Mouse (Mus musculus) neural tube, embryonic 13.5 days (tissue): ENCODE data around the gene Pet100. TPM values are rescaled to one million over a fixed set of nuclear protein-coding genes. Genes with fewer than 3 reads are reported as not detected.
A peak's percentile ranks its signal among the peaks of the same experiment; 100 is the strongest.
"Not testable (repeated sequence)": the region's sequence is repeated elsewhere in the genome, so short reads cannot be mapped to it uniquely, and the experiment has no call there.

ENCODE experiments used
- ATAC-seq: fragments of 200-750 bp; cut with Nextera tagmentation; 2 replicates; pipeline ENCODE4 v1.8.0; 2017; ENCODE audit warnings: low read depth, mild to moderate bottlenecking, moderate TSS enrichment, moderate library complexity
- H3K27ac ChIP-seq: fragments of 300-500 bp; sonication (generic); replicated peaks from 2 replicates; pipeline ENCODE4 v1.5.1; 2015; ENCODE audit warnings: moderate library complexity, mild to moderate bottlenecking, inconsistent platforms
- H3K27me3 ChIP-seq: fragments of 300-500 bp; sonication (generic); 2 replicates; pipeline ENCODE4 v1.6.1; 2015; ENCODE audit warnings: mild to moderate bottlenecking, inconsistent platforms
- H3K36me3 ChIP-seq: fragments of 300-500 bp; sonication (generic); 2 replicates; pipeline ENCODE4 v1.6.1; 2015; ENCODE audit warnings: mild to moderate bottlenecking, inconsistent platforms
- H3K4me1 ChIP-seq: fragments of 300-500 bp; sonication (generic); replicated peaks from 2 replicates; pipeline ENCODE4 v1.6.1; 2015; ENCODE audit warnings: inconsistent platforms
- H3K4me2 ChIP-seq: fragments of 300-500 bp; sonication (generic); 2 replicates; pipeline ENCODE4 v1.6.1; 2015; ENCODE audit warnings: inconsistent platforms, mild to moderate bottlenecking, moderate library complexity
- H3K4me3 ChIP-seq: fragments of 300-500 bp; sonication (generic); 2 replicates; pipeline ENCODE4 v1.5.1; 2015; ENCODE audit warnings: mild to moderate bottlenecking, inconsistent platforms
- H3K9ac ChIP-seq: fragments of 300-500 bp; sonication (generic); 2 replicates; pipeline ENCODE4 v1.6.1; 2015; ENCODE audit warnings: moderate library complexity, mild to moderate bottlenecking, inconsistent platforms
- H3K9me3 ChIP-seq: fragments of 300-500 bp; sonication (generic); 2 replicates; pipeline ENCODE4 v1.6.1; 2016; ENCODE audit warnings: inconsistent platforms
- WGBS: fragments of 180-500 bp; shearing (Covaris S2); methylation state at CpG from one replicate; pipeline ENCODE4 v1.1.7; 2015; 5-methylcytosine and 5-hydroxymethylcytosine counted together
- polyA plus RNA-seq: library from polyadenylated mRNA; unstranded; fragments of >200 nt; fragmentation: Nextera tagmentation; extraction: Ambion mirVana; gene quantifications from 2 replicates; pipeline ENCODE4 v1.2.1, GENCODE M21; 2015

The Pet100 gene
- polyA plus RNA-seq = 111 and 122 TPM in 2 replicates

DNA sequence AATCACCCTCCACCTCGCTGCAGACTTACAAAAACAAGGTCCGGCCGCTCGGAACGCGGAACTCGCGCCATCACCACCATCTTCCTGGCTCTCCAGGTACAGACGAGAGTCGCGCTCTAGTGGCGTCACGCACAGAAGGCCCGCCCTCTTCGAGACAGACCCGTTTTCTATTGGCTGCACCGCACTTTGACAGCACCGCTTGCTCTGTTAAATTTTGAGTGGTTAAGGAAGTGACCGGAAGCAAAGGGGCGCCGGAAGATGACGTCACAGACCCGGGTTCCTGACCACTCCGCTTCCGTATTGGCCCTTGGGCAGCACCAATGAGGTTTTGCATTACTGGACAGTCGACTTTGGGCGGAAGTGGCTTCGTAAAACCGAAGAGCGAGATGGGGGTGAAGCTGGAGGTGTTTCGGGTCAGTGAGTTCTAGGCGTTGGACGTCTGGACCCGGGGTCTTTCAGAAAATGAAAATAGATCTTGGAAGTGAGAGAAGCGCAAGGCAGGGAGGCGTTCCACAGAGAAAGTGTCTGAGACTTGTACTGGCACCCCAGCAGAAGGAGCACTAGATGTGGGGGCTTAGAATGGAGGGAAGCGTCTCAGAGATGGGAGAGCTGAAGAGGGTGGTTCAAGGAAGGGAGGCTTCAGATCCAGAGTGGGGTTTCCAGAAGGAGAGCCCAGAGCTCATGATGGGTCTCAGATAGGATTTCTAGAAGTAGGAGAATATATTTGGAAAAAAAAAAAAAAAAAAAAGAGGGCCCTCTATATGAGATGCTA, at the start of gene Pet100, which contains the start of gene Xab2:
TSS of gene Pet100 (plus strand) at position 350 of the 772 bp plus-strand sequence.
TSS of gene Xab2 (minus strand) at position 118 of the 772 bp plus-strand sequence.
- no peak within 1 kb of the TSS for H3K27ac ChIP-seq
- WGBS = under 1% methylated on average over 37 of the region's 37 CpGs
- peak within 1 kb of the TSS; percentile 85 for H3K9ac ChIP-seq
- H3K4me3 ChIP-seq = peak within 1 kb of the TSS; percentile 85
- H3K9me3 ChIP-seq = no peaks in the 10 kb centered on the region
- H3K36me3 ChIP-seq = peaks cover 22% of the 10 kb centered on the region
- no peaks in the 10 kb centered on the region for H3K27me3 ChIP-seq
- peaks cover 26% of the 10 kb centered on the region for H3K4me1 ChIP-seq
- peak within 1 kb of the TSS; percentile 79 for H3K4me2 ChIP-seq
- peak; percentile 97 for ATAC-seq

DNA sequence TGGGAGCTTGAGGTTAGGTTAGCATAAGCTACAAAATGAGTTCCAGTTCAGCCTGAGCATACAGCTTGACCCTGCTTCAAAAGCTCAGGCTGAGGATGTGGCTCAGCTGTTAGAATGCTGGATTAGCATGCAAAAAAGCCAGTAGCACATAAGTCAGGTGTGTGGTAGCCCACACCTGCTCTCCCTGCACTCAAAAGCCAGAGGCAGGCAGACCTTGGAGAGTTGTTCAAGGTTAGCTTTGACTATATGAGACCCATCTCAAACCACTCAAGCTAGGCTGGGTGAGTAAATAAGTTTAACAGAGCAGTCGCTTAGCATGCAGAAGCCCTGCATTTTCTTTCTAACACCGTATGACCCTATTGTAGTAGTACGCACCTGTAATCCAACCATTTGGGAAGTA, 46.8 kb upstream of the Pet100 start:
- WGBS = 92% methylated on average over 3 of the region's 3 CpGs
- no peak overlapping the region for H3K4me2 ChIP-seq
- no peaks in the 10 kb centered on the region for H3K27me3 ChIP-seq
- H3K27ac ChIP-seq = no peak overlapping the region
- no peaks in the 10 kb centered on the region for H3K9me3 ChIP-seq
- H3K36me3 ChIP-seq = no peaks in the 10 kb centered on the region
- no peak overlapping the region for H3K4me3 ChIP-seq
- no peak overlapping the region for H3K9ac ChIP-seq
- H3K4me1 ChIP-seq = no peaks in the 10 kb centered on the region
- no peak for ATAC-seq

DNA sequence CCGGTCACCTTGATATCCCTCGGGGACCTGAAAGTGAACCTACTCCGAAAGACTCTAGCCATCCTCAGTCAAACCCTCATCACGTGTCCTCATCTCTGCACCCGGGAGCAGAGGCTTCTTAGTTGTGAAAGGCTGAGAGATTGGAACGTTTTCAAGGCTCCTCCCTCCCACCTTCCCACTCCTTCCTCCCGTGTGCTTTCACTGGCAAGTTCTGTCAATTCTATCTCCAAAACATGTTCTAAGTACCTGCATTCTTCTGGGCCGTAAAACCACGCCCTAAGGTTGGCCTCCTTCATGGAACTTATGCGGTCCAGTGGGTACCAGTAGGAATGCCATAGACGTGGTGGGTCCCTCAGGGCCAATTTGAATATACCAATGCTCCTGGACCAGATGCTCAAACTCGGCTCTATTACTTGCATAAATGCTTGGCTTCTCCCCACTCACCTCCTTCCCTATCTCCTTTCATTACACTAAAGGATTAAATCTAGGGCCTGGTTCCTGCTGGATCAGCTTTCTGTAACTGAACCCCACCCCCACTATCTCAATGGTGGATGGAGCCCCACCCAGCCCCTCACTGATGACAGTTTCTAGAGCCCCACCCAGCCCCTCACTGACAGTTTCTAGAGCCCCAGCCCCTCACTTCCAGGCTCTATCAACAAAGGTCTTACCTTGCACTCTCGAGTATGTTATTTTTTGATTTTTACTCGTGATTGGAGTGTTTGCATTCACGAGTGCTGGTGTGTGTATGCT, 45.0 kb upstream of the Pet100 start:
- Histone ChIP-seq H3K4me3 (no peak overlapping the region), H3K36me3 (no peaks in the 10 kb centered on the region), H3K9me3 (no peaks in the 10 kb centered on the region), H3K4me2 (no peak overlapping the region), H3K4me1 (no peaks in the 10 kb centered on the region), H3K9ac (no peak overlapping the region), H3K27me3 (no peaks in the 10 kb centered on the region), H3K27ac (no peak overlapping the region)
- no peak for ATAC-seq
- WGBS = 80% methylated on average over 15 of the region's 15 CpGs

DNA sequence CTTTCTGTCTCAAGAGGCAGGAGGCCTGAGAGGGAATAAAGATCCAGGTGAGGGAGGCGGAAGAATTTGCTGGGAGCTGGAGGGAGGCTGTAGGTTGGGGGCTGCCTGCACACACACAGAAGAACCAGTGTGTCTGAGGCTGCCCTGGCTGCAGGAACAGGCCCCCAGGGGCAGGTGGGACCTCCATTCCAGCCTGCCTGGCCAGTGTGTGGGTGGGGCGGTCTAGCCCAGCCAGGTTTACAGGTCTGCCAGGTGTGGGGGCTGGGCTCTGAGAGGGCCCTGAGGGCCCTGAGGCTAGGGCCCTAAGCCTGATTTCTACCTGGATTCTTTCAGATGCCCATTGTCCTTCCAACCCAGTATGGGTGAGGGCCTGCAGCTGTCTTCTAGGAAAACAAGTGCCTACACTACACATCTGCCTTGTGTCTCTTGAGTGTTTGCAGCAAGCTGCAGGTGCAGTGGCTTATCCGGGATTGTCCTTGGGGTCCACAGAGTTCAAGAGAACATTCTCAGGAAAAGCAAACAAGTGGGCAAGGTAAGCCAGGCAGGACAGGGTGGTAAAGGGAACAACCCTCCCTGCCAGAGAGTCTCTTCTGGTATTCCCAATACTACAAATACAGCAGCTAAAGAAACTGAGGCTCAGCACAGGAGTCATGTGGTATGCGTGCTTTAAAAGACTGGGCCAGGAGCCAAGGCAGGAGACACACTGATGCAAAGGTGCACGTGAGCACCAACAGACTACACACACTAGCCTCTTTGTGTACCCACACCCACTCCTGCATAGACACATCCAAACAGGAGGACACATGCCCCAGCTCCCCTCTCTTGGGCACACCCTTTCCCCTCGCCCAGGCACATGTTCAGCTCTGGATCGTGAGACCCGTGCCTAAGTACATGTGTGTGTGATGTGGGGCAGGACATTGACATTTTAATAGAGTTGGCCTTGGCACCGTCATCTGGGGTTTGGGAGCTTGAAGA, 41.7 kb upstream of the Pet100 start:
- Histone ChIP-seq H3K4me1 (no peaks in the 10 kb centered on the region), H3K27me3 (no peaks in the 10 kb centered on the region), H3K9ac (no peak overlapping the region), H3K4me3 (no peak overlapping the region), H3K36me3 (no peaks in the 10 kb centered on the region), H3K9me3 (no peaks in the 10 kb centered on the region), H3K4me2 (no peak overlapping the region), H3K27ac (no peak overlapping the region)
- WGBS = 86% methylated on average over 9 of the region's 9 CpGs
- no peak for ATAC-seq

DNA sequence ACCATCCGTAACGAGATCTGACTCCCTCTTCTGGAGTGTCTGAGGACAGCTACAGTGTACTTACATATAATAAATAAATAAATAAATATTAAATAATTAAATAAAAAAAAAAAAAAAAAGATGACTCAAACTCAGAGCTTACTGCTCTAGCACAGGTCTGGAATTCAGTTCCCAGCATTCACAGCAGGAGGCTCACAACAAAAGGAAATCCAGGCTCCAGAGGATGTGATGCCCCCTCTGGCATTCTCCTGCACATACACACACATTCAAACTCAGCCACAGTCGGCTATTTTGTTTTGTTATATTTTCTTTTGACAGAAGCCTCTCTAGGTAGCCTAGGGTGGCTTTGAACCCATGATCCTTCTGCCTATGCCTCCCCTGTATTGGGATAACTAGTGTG, 39.4 kb upstream of the Pet100 start:
- ATAC-seq, H3K27me3 ChIP-seq, H3K4me3 ChIP-seq, H3K9me3 ChIP-seq, H3K9ac ChIP-seq, H3K36me3 ChIP-seq, H3K4me2 ChIP-seq, H3K4me1 ChIP-seq, H3K27ac ChIP-seq: not testable (repeated sequence)
- 96% methylated on average over 1 of the region's 3 CpGs for WGBS

DNA sequence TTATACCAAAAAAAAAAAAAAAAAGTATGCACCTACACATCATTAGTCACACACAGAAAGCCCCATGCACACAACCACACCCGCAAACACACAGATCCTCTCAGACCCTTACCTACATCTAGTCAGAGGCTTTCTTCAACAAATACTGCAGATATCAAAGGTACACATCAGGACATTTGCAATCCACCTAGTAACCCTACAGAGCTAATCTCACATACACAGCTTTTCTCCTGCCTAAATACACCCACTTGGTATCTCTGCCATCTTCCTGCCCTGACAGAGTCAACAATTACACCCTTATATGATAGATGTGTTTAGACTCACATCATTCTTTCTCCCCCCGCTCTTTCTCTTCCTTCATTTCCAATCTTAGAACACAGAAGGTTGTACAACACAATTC, 34.9 kb upstream of the Pet100 start:
- H3K9me3 ChIP-seq = no peaks in the 10 kb centered on the region
- no peaks in the 10 kb centered on the region for H3K36me3 ChIP-seq
- peaks cover 11% of the 10 kb centered on the region; the same call in 1 of the 2 replicates for H3K4me1 ChIP-seq
- H3K27ac ChIP-seq = no peak overlapping the region
- H3K4me2 ChIP-seq = no peak overlapping the region
- H3K4me3 ChIP-seq = no peak overlapping the region
- ATAC-seq = no peak
- WGBS = 96% methylated on average over 2 of the region's 2 CpGs
- 0 out of 2 replicates have a peak, but pooled peaks cover 5% of the 10 kb centered on the region for H3K27me3 ChIP-seq
- H3K9ac ChIP-seq = no peak overlapping the region

DNA sequence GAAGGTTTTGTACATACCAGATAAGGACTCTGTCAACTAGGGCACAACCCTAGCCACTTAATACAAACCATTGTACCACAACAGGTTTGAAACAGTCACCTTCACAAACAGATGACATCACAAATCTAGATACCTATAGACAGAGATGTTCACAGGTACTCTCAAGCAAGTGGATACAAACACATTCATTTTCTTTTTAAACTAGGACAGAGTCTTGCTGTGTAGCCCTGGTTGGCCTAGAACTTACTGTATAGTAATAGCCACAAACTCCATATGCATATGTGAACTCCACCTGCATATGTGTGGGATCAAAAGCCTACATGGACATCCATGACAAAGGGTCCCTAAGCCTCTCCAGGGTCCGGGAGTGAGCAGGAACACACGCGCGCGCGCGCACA, 34.4 kb upstream of the Pet100 start, which contains the start of gene Camsap3:
TSS of gene Camsap3 (plus strand) at position 301 of the 398 bp plus-strand sequence.
- no peak for ATAC-seq
- Histone ChIP-seq H3K9ac (peak within 1 kb of the TSS; percentile 93), H3K4me3 (peak within 1 kb of the TSS; percentile 87), H3K36me3 (no peaks in the 10 kb centered on the region), H3K27me3 (0 out of 2 replicates have a peak, but pooled peaks cover 5% of the 10 kb centered on the region), H3K4me2 (peak within 1 kb of the TSS; percentile 81), H3K4me1 (peaks cover 11% of the 10 kb centered on the region; the same call in 1 of the 2 replicates), H3K27ac (peak within 1 kb of the TSS; percentile 89), H3K9me3 (no peaks in the 10 kb centered on the region)
- 1% methylated on average over 7 of the region's 7 CpGs for WGBS

DNA sequence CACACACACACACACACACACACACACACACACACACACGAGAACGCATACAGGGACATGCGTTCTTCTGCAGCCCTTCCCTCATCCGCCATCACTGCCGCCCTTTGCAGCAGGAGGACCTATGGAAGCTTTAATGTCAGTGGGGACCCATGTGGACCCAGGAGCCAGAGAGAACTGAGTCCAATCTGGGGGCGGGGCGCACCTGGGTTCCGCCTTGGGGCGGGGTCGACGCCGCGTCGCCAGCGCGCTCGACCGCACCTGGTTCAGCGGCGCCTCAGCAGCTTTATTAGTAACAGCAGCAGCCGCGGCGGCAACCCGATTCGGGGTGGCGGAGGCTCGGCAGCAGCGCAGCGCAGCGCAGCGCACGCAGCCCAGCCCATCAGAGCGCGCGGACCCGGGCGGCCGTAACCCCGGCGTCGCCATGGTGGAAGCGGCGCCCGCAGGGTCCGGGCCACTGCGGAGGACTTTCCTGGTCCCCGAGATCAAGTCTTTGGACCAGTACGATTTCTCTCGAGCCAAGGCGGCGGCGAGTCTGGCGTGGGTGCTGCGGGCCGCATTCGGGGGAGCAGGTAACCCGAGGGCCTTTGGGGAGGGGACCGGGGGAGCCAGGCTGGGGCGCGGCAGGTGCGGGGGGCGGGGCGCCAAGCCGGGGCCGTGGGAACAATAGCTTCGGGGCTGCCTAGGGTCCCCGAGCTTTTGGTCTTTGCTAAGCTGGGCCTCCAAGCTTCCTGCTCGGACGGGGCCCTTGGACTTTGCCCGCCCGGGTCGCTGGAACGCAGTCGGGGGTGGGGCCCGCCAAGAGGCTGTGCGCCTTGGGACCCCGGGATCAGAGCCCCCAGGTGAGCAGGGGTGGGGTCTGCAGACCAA, 33.7 kb upstream of the Pet100 start:
- H3K4me1 ChIP-seq = peaks cover 11% of the 10 kb centered on the region; the same call in 1 of the 2 replicates
- under 1% methylated on average over 77 of the region's 77 CpGs for WGBS
- H3K9ac ChIP-seq = peak overlapping the region; percentile 93
- peak overlapping the region; percentile 87 for H3K4me3 ChIP-seq
- peak overlapping the region; percentile 89 for H3K27ac ChIP-seq
- peak overlapping the region; percentile 81 for H3K4me2 ChIP-seq
- no peaks in the 10 kb centered on the region for H3K36me3 ChIP-seq
- ATAC-seq = peak; percentile 82
- no peaks in the 10 kb centered on the region for H3K9me3 ChIP-seq
- 0 out of 2 replicates have a peak, but pooled peaks cover 5% of the 10 kb centered on the region for H3K27me3 ChIP-seq

DNA sequence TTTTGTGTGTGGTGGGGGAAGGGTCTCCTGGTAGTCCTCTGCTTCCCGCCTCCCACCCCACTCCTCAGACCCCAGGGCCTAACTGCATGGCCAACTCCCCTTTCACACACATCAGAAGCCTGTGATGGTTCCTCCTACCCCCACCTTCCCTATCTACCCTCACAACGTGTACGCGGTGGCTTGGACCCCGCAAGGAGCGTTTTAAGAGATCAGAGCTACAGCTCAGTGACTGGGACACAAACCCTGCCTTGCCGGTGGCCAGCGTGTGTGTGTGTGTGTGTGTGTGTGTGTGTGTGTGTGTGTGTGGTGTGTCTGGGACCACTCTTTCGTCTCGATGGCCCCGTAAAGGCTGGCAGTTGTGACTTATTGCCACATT, 33.1 kb upstream of the Pet100 start:
- Histone ChIP-seq H3K27ac (peak overlapping the region; percentile 89), H3K9ac (peak overlapping the region; percentile 93), H3K4me1 (peaks cover 14% of the 10 kb centered on the region), H3K9me3 (no peaks in the 10 kb centered on the region), H3K4me2 (peak overlapping the region; percentile 81), H3K36me3 (no peaks in the 10 kb centered on the region), H3K4me3 (peak overlapping the region; percentile 87), H3K27me3 (0 out of 2 replicates have a peak, but pooled peaks cover 5% of the 10 kb centered on the region)
- ATAC-seq = peak; percentile 80
- WGBS = 3% methylated on average over 11 of the region's 11 CpGs

DNA sequence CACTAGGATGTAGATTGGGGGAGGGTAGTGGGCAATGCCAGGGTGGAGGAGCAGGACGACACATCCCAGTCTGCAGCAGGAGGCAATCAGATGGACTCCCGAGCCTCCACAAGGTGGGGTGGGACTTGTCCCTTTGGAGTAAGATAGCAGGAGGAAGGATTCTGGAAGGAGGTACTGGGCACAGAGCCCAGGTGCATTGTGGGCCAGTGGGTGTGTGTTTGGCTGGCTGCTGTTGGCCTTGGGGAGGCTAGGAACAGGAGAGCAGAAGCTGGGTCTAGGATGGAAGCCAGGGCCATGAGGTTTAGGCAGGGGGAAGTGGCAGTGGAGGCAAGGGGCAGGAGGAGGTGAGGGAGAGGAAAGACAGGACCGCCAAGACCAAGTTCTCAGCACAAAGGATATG, 27.9 kb upstream of the Pet100 start:
- H3K36me3 ChIP-seq = peaks cover 11% of the 10 kb centered on the region
- H3K9ac ChIP-seq = no peak overlapping the region
- no peak for ATAC-seq
- H3K9me3 ChIP-seq = no peaks in the 10 kb centered on the region
- WGBS = 68% methylated on average over 3 of the region's 3 CpGs
- H3K27me3 ChIP-seq = no peaks in the 10 kb centered on the region
- H3K4me3 ChIP-seq = no peak overlapping the region
- no peak overlapping the region for H3K27ac ChIP-seq
- no peak overlapping the region for H3K4me2 ChIP-seq
- peaks cover 15% of the 10 kb centered on the region for H3K4me1 ChIP-seq

DNA sequence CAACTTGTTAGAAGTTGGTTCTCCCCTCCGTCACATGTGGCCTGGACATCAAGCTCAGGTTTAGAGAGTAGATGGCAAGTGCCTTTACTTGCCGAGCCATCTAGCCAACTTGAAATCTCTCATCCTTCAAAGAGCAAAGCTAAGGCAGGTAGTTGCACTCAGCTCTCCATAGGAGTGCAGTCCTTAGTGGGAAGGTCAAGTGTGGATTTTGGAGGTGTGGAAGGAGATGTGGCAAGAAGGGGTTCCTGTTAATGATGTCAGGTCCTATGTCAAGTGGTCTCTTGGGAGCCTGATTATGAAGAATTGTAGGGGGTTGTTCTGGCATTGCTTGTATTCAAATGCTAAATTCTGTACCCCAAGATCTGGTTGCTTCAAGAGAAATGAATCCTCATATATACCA, 26.9 kb upstream of the Pet100 start:
- WGBS = 83% methylated on average over 2 of the region's 2 CpGs
- H3K27me3 ChIP-seq = no peaks in the 10 kb centered on the region
- H3K4me3 ChIP-seq = no peak overlapping the region
- peaks cover 21% of the 10 kb centered on the region for H3K36me3 ChIP-seq
- H3K27ac ChIP-seq = no peak overlapping the region
- no peak overlapping the region for H3K4me2 ChIP-seq
- ATAC-seq = no peak
- H3K4me1 ChIP-seq = peaks cover 7% of the 10 kb centered on the region
- H3K9me3 ChIP-seq = no peaks in the 10 kb centered on the region
- H3K9ac ChIP-seq = no peak overlapping the region
